Mouse (Mus musculus) ES-Bruce4 (cell line): Measurements from ENCODE around the gene Wdr41. TPM values are rescaled to one million over a fixed set of nuclear protein-coding genes. Genes with fewer than 3 reads are reported as not detected.

Experiments used
- H3K27ac ChIP-seq: 2 replicates; pipeline ENCODE4 v1.5.1; 2012; ENCODE audit warnings: low read length, inconsistent platforms; ENCODE audit not compliant: insufficient read depth
- H3K27me3 ChIP-seq: 2 replicates; pipeline ENCODE4 v1.6.1; 2012; ENCODE audit warnings: mild to moderate bottlenecking, low read length, inconsistent platforms; ENCODE audit not compliant: control insufficient read depth, poor library complexity, insufficient read depth, severe bottlenecking
- H3K36me3 ChIP-seq: 2 replicates; pipeline ENCODE4 v1.6.1; 2012; ENCODE audit warnings: inconsistent platforms, mild to moderate bottlenecking, low read length, moderate library complexity; ENCODE audit not compliant: control insufficient read depth, poor library complexity, insufficient read depth, severe bottlenecking
- H3K4me1 ChIP-seq: one replicate; pipeline ENCODE4 v1.8.1; 2011; ENCODE audit warnings: low read length; ENCODE audit not compliant: control insufficient read depth, insufficient read depth
- H3K4me3 ChIP-seq: 2 replicates; pipeline ENCODE4 v1.5.1; 2011; ENCODE audit warnings: low read depth, mild to moderate bottlenecking, low read length
- H3K9ac ChIP-seq: 2 replicates; pipeline ENCODE4 v1.6.1; 2012; ENCODE audit warnings: low read depth, mild to moderate bottlenecking, inconsistent platforms; ENCODE audit not compliant: poor library complexity, severe bottlenecking
- H3K9me3 ChIP-seq: replicated peaks from 2 replicates; pipeline ENCODE4 v1.6.1; 2012; ENCODE audit warnings: mild to moderate bottlenecking, low read length, inconsistent platforms; ENCODE audit not compliant: control insufficient read depth, poor library complexity, insufficient read depth, severe bottlenecking
- CTCF ChIP-seq: IDR thresholded peaks from one replicate; pipeline ENCODE4 v1.8.1; 2011; ENCODE audit warnings: low read depth, low read length
- EP300 ChIP-seq: IDR thresholded peaks from 2 replicates; pipeline ENCODE4 v1.6.1; 2011; ENCODE audit warnings: low read depth, low read length; ENCODE audit not compliant: insufficient read depth
- POLR2A ChIP-seq: IDR thresholded peaks from one replicate; pipeline ENCODE4 v1.8.1; 2011; ENCODE audit warnings: low read length; ENCODE audit not compliant: insufficient read depth
- polyA plus RNA-seq: library from polyadenylated mRNA; stranded (reverse); fragments of >200 nt; gene quantifications from 2 replicates; pipeline ENCODE4 v1.2.4, GENCODE M21; 2011; ENCODE audit warnings: low read depth; ENCODE audit not compliant: missing spikeins, insufficient read depth, insufficient read length

Wdr41 gene
- polyA plus RNA-seq, 1 experiment, result 13.4 TPM

DNA sequence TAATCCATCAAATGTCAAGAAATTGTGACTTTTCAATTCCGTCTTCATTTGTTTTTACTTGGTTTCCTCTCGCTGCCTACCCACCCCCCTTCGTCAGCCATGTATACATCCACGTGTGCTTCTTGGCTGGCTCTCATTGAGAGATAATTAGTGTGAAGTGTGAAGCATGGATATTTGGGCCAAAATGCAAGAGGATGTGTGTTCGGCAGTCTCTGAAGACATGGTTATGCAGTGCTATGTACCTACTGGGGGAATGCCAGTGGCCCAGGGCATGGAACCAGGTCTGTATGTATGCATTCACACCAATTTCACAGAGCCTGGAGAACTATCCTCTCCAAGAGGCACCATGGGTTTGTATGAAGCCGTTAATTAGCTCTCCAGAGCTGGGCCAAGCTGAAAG, 54.7 kb downstream of the Wdr41 start:
- Histone ChIP-seq H3K36me3 (no peaks in the 10 kb centered on the region), H3K4me1 (no peaks in the 10 kb centered on the region), H3K27me3 (no peaks in the 10 kb centered on the region), H3K27ac (no peak overlapping the region), H3K9me3 (no peaks in the 10 kb centered on the region), H3K4me3 (no peak overlapping the region), H3K9ac (no peak overlapping the region)
- TF ChIP-seq CTCF (no peak), POLR2A (no peak), EP300 (no peak)

- TF ChIP-seq POLR2A, result no peak
- no peak for TF ChIP-seq EP300
- TF ChIP-seq CTCF, result no peak
- no peaks in the 10 kb centered on the region for H3K4me1 ChIP-seq
- H3K36me3 ChIP-seq, result no peaks in the 10 kb centered on the region
- H3K27me3 ChIP-seq, result no peaks in the 10 kb centered on the region
- H3K27ac ChIP-seq, result no peak overlapping the region
- H3K9ac ChIP-seq, result no peak overlapping the region
- H3K9me3 ChIP-seq, result no peaks in the 10 kb centered on the region
- no peak overlapping the region for H3K4me3 ChIP-seq
Measured at GRCm38 (mm10) chr13:95032127-95032831, 56.1 kb downstream of the Wdr41 start.

DNA sequence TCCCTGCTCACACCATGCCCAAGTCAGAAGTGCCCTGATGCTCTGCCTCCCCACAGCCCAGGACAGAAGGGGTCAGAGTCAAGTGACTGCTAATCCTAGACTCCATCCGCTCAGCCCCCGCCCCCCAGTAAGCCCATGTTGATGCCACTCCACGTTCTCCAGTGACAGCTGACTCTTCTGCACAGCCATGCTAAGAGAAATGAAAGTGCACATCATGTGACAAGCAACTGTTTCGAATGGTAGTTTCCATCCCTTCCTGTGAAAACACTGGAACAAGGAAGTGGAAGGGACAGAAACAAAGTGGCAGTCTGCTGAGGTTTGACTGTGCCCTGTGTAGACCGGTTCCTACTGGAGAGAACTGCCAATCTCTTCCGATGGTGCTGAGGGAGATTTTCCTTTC, 56.8 kb downstream of the Wdr41 start:
- no peaks in the 10 kb centered on the region for H3K9me3 ChIP-seq
- H3K27ac ChIP-seq, result no peak overlapping the region
- no peak for TF ChIP-seq POLR2A
- no peak for TF ChIP-seq CTCF
- TF ChIP-seq EP300, result no peak
- no peaks in the 10 kb centered on the region for H3K36me3 ChIP-seq
- no peaks in the 10 kb centered on the region for H3K27me3 ChIP-seq
- no peak overlapping the region for H3K9ac ChIP-seq
- H3K4me1 ChIP-seq, result no peaks in the 10 kb centered on the region
- no peak overlapping the region for H3K4me3 ChIP-seq

DNA sequence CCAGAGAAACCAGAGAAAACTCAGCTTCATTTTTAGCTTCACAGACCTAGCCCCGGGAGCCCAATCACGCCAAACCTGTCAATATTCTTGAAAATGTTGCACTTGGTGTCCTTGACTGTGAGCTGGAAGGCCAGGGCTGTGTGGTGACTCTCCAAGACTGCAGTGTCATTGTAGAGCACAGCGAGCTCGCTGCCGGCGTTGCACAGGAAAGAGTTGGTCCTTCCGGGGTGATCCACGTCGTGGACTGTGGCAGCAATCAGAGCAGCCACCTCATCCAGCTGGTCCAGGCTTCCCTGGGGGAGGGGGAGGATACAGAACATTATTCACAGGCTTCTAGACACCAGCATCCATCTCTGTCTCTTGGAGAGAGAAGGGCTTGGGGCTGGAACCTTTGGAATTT, 58.0 kb downstream of the Wdr41 start:
- H3K36me3 ChIP-seq, result no peaks in the 10 kb centered on the region
- no peaks in the 10 kb centered on the region for H3K27me3 ChIP-seq
- no peaks in the 10 kb centered on the region for H3K9me3 ChIP-seq
- H3K27ac ChIP-seq, result no peak overlapping the region
- H3K4me1 ChIP-seq, result no peaks in the 10 kb centered on the region
- H3K9ac ChIP-seq, result no peak overlapping the region
- TF ChIP-seq EP300, result no peak
- TF ChIP-seq POLR2A, result no peak
- TF ChIP-seq CTCF, result no peak
- no peak overlapping the region for H3K4me3 ChIP-seq

DNA sequence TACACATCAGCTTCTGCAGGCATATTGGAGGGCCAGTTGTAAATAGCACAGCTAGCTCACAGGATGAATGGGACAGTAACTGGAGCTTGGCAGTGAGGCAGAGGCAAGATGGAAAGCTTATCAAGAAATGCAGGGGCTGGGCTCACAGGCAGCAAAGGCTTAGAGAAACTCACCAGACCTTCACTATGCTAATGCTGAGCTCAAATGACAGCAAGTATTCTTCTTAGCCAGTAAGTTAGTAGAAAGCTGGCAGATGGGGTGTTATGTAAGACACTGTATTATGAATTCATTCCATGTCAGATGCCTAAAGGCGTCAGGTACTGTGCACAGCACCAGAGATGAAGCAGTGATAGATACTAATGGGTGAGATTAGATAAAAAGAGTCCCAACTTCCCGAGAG, 58.6 kb downstream of the Wdr41 start:
- no peak for TF ChIP-seq CTCF
- TF ChIP-seq POLR2A, result no peak
- no peak for TF ChIP-seq EP300
- Histone ChIP-seq H3K9ac (no peak overlapping the region), H3K4me1 (no peaks in the 10 kb centered on the region), H3K27ac (no peak overlapping the region), H3K9me3 (no peaks in the 10 kb centered on the region), H3K4me3 (no peak overlapping the region), H3K27me3 (no peaks in the 10 kb centered on the region), H3K36me3 (no peaks in the 10 kb centered on the region)

GRCm38 (mm10) chr13:95038200-95038599, 62.1 kb downstream of the Wdr41 start:
- H3K4me3 ChIP-seq, result no peak overlapping the region
- H3K4me1 ChIP-seq, result peaks cover 4% of the 10 kb centered on the region
- H3K36me3 ChIP-seq, result no peaks in the 10 kb centered on the region
- no peaks in the 10 kb centered on the region for H3K27me3 ChIP-seq
- H3K27ac ChIP-seq, result no peak overlapping the region
- TF ChIP-seq EP300, result no peak
- TF ChIP-seq POLR2A, result no peak
- TF ChIP-seq CTCF, result no peak
- no peaks in the 10 kb centered on the region for H3K9me3 ChIP-seq
- H3K9ac ChIP-seq, result no peak overlapping the region
